Mouse (Mus musculus) megakaryocyte, embryonic 14.5 days (primary cell): Measurements from ENCODE around the gene Btnl4.

Experiments used
- FLI1 ChIP-seq: IDR thresholded peaks from 2 replicates; pipeline ENCODE4 v1.6.1; 2012; ENCODE audit warnings: low read length, inconsistent platforms, mixed read lengths
- GATA1 ChIP-seq: IDR thresholded peaks from 3 replicates; pipeline ENCODE4 v1.6.1; 2012; ENCODE audit warnings: mixed read lengths, low read length, inconsistent platforms, borderline replicate concordance

- TF ChIP-seq FLI1 (no peak), GATA1 (no peak)
Measured at GRCm38 (mm10) chr17:34470491-34470890, 6.6 kb downstream of the Btnl4 start.
